Mouse (Mus musculus) intestine, postnatal 0 days (tissue): Measurements from ENCODE around the gene Slc29a3. TPM values are rescaled to one million over a fixed set of nuclear protein-coding genes. Genes with fewer than 3 reads are reported as not detected.

Experiments
- ATAC-seq: fragments of 200-750 bp; cut with Nextera tagmentation; 2 replicates; pipeline ENCODE4 v1.8.0; 2017; ENCODE audit warnings: mild to moderate bottlenecking, moderate TSS enrichment, moderate library complexity
- H3K27ac ChIP-seq: fragments of 300-500 bp; sonication (generic); 2 replicates; pipeline ENCODE4 v1.5.1; 2014; ENCODE audit warnings: mild to moderate bottlenecking, low read depth, low read length, moderate library complexity
- H3K27me3 ChIP-seq: fragments of 300-500 bp; sonication (generic); replicated peaks from 2 replicates; pipeline ENCODE4 v1.6.1; 2014; ENCODE audit warnings: low read length, mixed read lengths; ENCODE audit not compliant: control insufficient read depth, insufficient read depth
- H3K36me3 ChIP-seq: fragments of 300-500 bp; sonication (generic); 2 replicates; pipeline ENCODE4 v1.6.1; 2014; ENCODE audit warnings: mild to moderate bottlenecking, moderate library complexity; ENCODE audit not compliant: control insufficient read depth, insufficient read depth
- H3K4me1 ChIP-seq: fragments of 300-500 bp; sonication (generic); replicated peaks from 2 replicates; pipeline ENCODE4 v1.6.1; 2014; ENCODE audit warnings: antibody characterized with exemption, low read length, mixed read lengths; ENCODE audit not compliant: control insufficient read depth, insufficient read depth
- H3K4me2 ChIP-seq: fragments of 300-500 bp; sonication (generic); replicated peaks from 2 replicates; pipeline ENCODE4 v1.6.1; 2014; ENCODE audit warnings: low read depth, mild to moderate bottlenecking, moderate library complexity
- H3K4me3 ChIP-seq: fragments of 300-500 bp; sonication (generic); 2 replicates; pipeline ENCODE4 v1.5.1; 2014; ENCODE audit warnings: low read depth, low read length
- H3K9ac ChIP-seq: fragments of 300-500 bp; sonication (generic); 2 replicates; pipeline ENCODE4 v1.6.1; 2014; ENCODE audit warnings: mild to moderate bottlenecking, low read depth, low read length
- H3K9me3 ChIP-seq: fragments of 300-500 bp; sonication (generic); 2 replicates; pipeline ENCODE4 v1.6.1; 2016; ENCODE audit warnings: mixed run types; ENCODE audit not compliant: control insufficient read depth
- CTCF ChIP-seq: sonication (generic); IDR thresholded peaks from 2 replicates; pipeline ENCODE4 v1.5.1; 2016; ENCODE audit warnings: low read depth, mild to moderate bottlenecking, control low read depth, antibody characterized with exemption, moderate library complexity
- WGBS: fragments of 180-500 bp; shearing (Covaris S2); extraction: QIAGEN DNeasy Blood & Tissue Kit; methylation state at CpG from one replicate; pipeline ENCODE4 v1.1.7; 2014; 5-methylcytosine and 5-hydroxymethylcytosine counted together
- polyA plus RNA-seq: library from polyadenylated mRNA; unstranded; fragments of >200 nt; fragmentation: Nextera tagmentation; extraction: Ambion mirVana; gene quantifications from 2 replicates; pipeline ENCODE4 v1.2.1, GENCODE M21; 2015

Gene Slc29a3
- polyA plus RNA-seq, 1 experiment from 2014 or later: 6.3 TPM

GRCm38 (mm10) chr10:60790912-60791311, 38.3 kb upstream of the Slc29a3 start:
- Histone ChIP-seq H3K27me3 (no peaks in the 10 kb centered on the region), H3K27ac (no peak overlapping the region), H3K4me2 (no peak overlapping the region), H3K9me3 (no peaks in the 10 kb centered on the region), H3K4me1 (0 out of 2 replicates have a peak, but pooled peaks cover 4% of the 10 kb centered on the region), H3K4me3 (no peak overlapping the region), H3K36me3 (no peaks in the 10 kb centered on the region), H3K9ac (no peak overlapping the region)
- 46% methylated on average over 6 of the region's 6 CpGs for WGBS
- no peak for TF ChIP-seq CTCF
- ATAC-seq: peak; percentile 43; the same call in 1 of the 2 replicates

- H3K27ac ChIP-seq: no peak overlapping the region
- no peak for ATAC-seq
- no peaks in the 10 kb centered on the region for H3K27me3 ChIP-seq
- 82% methylated on average over 16 of the region's 16 CpGs for WGBS
- H3K9ac ChIP-seq: no peak overlapping the region
- H3K4me1 ChIP-seq: no peaks in the 10 kb centered on the region
- TF ChIP-seq CTCF: no peak
- H3K9me3 ChIP-seq: no peaks in the 10 kb centered on the region
- H3K4me2 ChIP-seq: no peak overlapping the region
- no peak overlapping the region for H3K4me3 ChIP-seq
- H3K36me3 ChIP-seq: no peaks in the 10 kb centered on the region
Measured at GRCm38 (mm10) chr10:60787303-60788074, 34.9 kb upstream of the Slc29a3 start.

- no peak overlapping the region for H3K27ac ChIP-seq
- no peak overlapping the region for H3K4me3 ChIP-seq
- no peaks in the 10 kb centered on the region for H3K36me3 ChIP-seq
- H3K9me3 ChIP-seq: no peaks in the 10 kb centered on the region
- ATAC-seq: no peak
- no peak overlapping the region for H3K4me2 ChIP-seq
- no peak for TF ChIP-seq CTCF
- no peak overlapping the region for H3K9ac ChIP-seq
- 68% methylated on average over 2 of the region's 2 CpGs for WGBS
- no peaks in the 10 kb centered on the region for H3K4me1 ChIP-seq
- no peaks in the 10 kb centered on the region for H3K27me3 ChIP-seq
Measured at GRCm38 (mm10) chr10:60783608-60784007, 31.0 kb upstream of the Slc29a3 start.

GRCm38 (mm10) chr10:60779628-60780027, 27.0 kb upstream of the Slc29a3 start:
- no peaks in the 10 kb centered on the region for H3K27me3 ChIP-seq
- H3K27ac ChIP-seq: no peak overlapping the region
- H3K4me3 ChIP-seq: no peak overlapping the region
- no peak overlapping the region for H3K9ac ChIP-seq
- peak; percentile 97 for TF ChIP-seq CTCF
- no peaks in the 10 kb centered on the region for H3K9me3 ChIP-seq
- ATAC-seq: peak; percentile 45; the same call in 1 of the 2 replicates
- H3K4me2 ChIP-seq: peak overlapping the region; percentile 40; the same call in 1 of the 2 replicates
- WGBS: 4% methylated on average over 9 of the region's 9 CpGs
- peaks cover 9% of the 10 kb centered on the region for H3K36me3 ChIP-seq
- H3K4me1 ChIP-seq: no peaks in the 10 kb centered on the region

GRCm38 (mm10) chr10:60778542-60778941, 25.9 kb upstream of the Slc29a3 start:
- peak; percentile 76 for TF ChIP-seq CTCF
- peaks cover 14% of the 10 kb centered on the region for H3K36me3 ChIP-seq
- H3K4me1 ChIP-seq: no peaks in the 10 kb centered on the region
- no peak overlapping the region for H3K4me2 ChIP-seq
- 61% methylated on average over 12 of the region's 12 CpGs for WGBS
- H3K27ac ChIP-seq: no peak overlapping the region
- H3K27me3 ChIP-seq: no peaks in the 10 kb centered on the region
- ATAC-seq: 0 out of 2 replicates have a peak, but pooled peaks have one; percentile 1
- no peaks in the 10 kb centered on the region for H3K9me3 ChIP-seq
- no peak overlapping the region for H3K4me3 ChIP-seq
- H3K9ac ChIP-seq: no peak overlapping the region

- Histone ChIP-seq H3K9ac (no peak overlapping the region), H3K9me3 (no peaks in the 10 kb centered on the region), H3K4me2 (no peak overlapping the region), H3K4me1 (no peaks in the 10 kb centered on the region), H3K36me3 (peaks cover 21% of the 10 kb centered on the region), H3K4me3 (no peak overlapping the region), H3K27ac (no peak overlapping the region), H3K27me3 (no peaks in the 10 kb centered on the region)
- peak; percentile 68 for TF ChIP-seq CTCF
- 74% methylated on average over 6 of the region's 6 CpGs for WGBS
- no peak for ATAC-seq
Measured at GRCm38 (mm10) chr10:60775473-60775872, 22.9 kb upstream of the Slc29a3 start.
